Mouse (Mus musculus): ENCODE results near the gene 1700034J05Rik. TPM values are rescaled to one million over a fixed set of nuclear protein-coding genes. Genes with fewer than 3 reads are reported as not detected.

Gene 1700034J05Rik
- polyA plus RNA-seq, 1 experiment, result not detected

DNA sequence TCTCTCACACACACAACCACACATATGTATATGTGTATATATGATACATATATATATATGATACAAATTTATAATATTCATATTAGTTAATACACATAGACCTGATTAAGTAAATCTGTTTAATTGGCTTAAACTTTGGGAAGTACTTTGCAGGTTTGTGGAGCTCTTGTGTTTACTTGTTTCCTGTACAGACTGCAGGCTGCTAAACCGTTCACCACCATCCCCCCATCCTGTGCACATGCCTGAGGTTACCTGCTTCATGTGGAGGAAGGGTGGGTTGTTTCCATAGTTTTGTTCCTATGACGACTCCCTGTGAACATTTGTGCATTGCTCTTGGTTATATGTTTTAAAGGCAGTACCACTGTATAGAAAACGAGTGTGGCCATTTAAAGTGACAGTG is 17.1 kb upstream of the 1700034J05Rik start:
- Histone ChIP-seq H3K27me3 (ENCODE audit: control insufficient read depth, insufficient read depth, low read length, poor library complexity, severe bottlenecking) (no peaks in the 10 kb centered on the region), H3K36me3 (ENCODE audit: control insufficient read depth, insufficient read depth, low read length, poor library complexity, severe bottlenecking) (no peaks in the 10 kb centered on the region), H3K9ac (ENCODE audit: low read depth, poor library complexity, severe bottlenecking) (no peak overlapping the region), H3K27ac (ENCODE audit: insufficient read depth, low read length) (no peak overlapping the region), H3K4me3 (ENCODE audit: low read depth, low read length) (no peak overlapping the region), H3K4me1 (ENCODE audit: control insufficient read depth, insufficient read depth, low read length) (no peaks in the 10 kb centered on the region), H3K9me3 (replicated peaks; ENCODE audit: control insufficient read depth, insufficient read depth, low read length, poor library complexity, severe bottlenecking) (no peaks in the 10 kb centered on the region)
- TF ChIP-seq CTCF (IDR thresholded peaks at IDR 0.05; ENCODE audit: low read depth, low read length) (no peak), EP300 (IDR thresholded peaks at IDR 0.05; ENCODE audit: insufficient read depth, low read depth, low read length) (no peak), POLR2A (IDR thresholded peaks at IDR 0.05; ENCODE audit: insufficient read depth, low read length) (no peak)

DNA sequence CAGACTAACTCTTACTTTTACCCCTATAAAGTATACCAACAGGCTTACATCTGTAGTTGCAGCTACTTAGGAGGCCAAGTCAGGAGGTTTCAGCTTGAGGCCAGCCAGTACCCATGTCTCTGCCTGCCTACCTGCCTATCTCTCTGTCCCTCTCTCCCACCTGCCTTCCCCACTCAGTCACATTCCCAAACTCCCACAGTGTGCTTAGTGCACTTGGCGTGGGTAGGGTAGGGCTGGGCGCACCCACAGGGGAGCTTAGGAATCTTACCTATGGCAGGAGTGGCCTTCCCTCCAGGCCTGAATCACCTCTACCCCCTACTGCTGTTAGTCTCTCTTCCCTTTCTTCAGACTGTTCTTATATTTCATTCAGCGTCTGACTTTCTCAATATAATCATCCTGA is 16.6 kb upstream of the 1700034J05Rik start:
- no peaks in the 10 kb centered on the region for H3K36me3 ChIP-seq (ENCODE audit: control insufficient read depth, insufficient read depth, low read length, poor library complexity, severe bottlenecking)
- H3K4me3 ChIP-seq (ENCODE audit: low read depth, low read length), result no peak overlapping the region
- H3K27ac ChIP-seq (ENCODE audit: insufficient read depth, low read length), result no peak overlapping the region
- no peaks in the 10 kb centered on the region for H3K27me3 ChIP-seq (ENCODE audit: control insufficient read depth, insufficient read depth, low read length, poor library complexity, severe bottlenecking)
- no peak for TF ChIP-seq CTCF (IDR thresholded peaks at IDR 0.05; ENCODE audit: low read depth, low read length)
- no peak for TF ChIP-seq EP300 (IDR thresholded peaks at IDR 0.05; ENCODE audit: insufficient read depth, low read depth, low read length)
- no peak for TF ChIP-seq POLR2A (IDR thresholded peaks at IDR 0.05; ENCODE audit: insufficient read depth, low read length)
- H3K9ac ChIP-seq (ENCODE audit: low read depth, poor library complexity, severe bottlenecking), result no peak overlapping the region
- no peaks in the 10 kb centered on the region for H3K4me1 ChIP-seq (ENCODE audit: control insufficient read depth, insufficient read depth, low read length)
- H3K9me3 ChIP-seq (replicated peaks; ENCODE audit: control insufficient read depth, insufficient read depth, low read length, poor library complexity, severe bottlenecking), result no peaks in the 10 kb centered on the region

DNA sequence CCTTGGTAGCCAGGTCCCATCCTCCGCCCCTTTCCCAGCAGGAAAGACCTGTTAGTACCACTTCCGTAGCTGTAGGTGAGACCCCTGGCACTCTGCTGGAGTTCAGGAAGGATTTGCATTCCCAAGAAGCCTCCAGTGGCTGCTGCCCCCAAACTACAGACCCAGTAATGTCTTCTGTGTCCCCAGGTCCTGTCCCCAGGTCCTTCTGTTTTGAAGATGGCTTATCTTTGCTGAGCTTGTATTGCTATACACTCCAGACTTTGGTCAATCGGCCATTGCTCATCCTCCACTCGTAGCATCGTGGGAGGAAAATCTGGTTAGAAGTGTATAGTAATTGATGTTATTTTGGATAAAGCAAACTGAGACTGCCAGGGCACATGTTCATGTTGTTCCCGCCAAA is 13.6 kb upstream of the 1700034J05Rik start:
- H3K4me1 ChIP-seq (ENCODE audit: control insufficient read depth, insufficient read depth, low read length), result no peaks in the 10 kb centered on the region
- TF ChIP-seq POLR2A (IDR thresholded peaks at IDR 0.05; ENCODE audit: insufficient read depth, low read length) (no peak), CTCF (IDR thresholded peaks at IDR 0.05; ENCODE audit: low read depth, low read length) (no peak), EP300 (IDR thresholded peaks at IDR 0.05; ENCODE audit: insufficient read depth, low read depth, low read length) (no peak)
- H3K27ac ChIP-seq (ENCODE audit: insufficient read depth, low read length), result no peak overlapping the region
- no peaks in the 10 kb centered on the region for H3K27me3 ChIP-seq (ENCODE audit: control insufficient read depth, insufficient read depth, low read length, poor library complexity, severe bottlenecking)
- no peaks in the 10 kb centered on the region for H3K9me3 ChIP-seq (replicated peaks; ENCODE audit: control insufficient read depth, insufficient read depth, low read length, poor library complexity, severe bottlenecking)
- H3K36me3 ChIP-seq (ENCODE audit: control insufficient read depth, insufficient read depth, low read length, poor library complexity, severe bottlenecking), result no peaks in the 10 kb centered on the region
- no peak overlapping the region for H3K9ac ChIP-seq (ENCODE audit: low read depth, poor library complexity, severe bottlenecking)
- H3K4me3 ChIP-seq (ENCODE audit: low read depth, low read length), result no peak overlapping the region

DNA sequence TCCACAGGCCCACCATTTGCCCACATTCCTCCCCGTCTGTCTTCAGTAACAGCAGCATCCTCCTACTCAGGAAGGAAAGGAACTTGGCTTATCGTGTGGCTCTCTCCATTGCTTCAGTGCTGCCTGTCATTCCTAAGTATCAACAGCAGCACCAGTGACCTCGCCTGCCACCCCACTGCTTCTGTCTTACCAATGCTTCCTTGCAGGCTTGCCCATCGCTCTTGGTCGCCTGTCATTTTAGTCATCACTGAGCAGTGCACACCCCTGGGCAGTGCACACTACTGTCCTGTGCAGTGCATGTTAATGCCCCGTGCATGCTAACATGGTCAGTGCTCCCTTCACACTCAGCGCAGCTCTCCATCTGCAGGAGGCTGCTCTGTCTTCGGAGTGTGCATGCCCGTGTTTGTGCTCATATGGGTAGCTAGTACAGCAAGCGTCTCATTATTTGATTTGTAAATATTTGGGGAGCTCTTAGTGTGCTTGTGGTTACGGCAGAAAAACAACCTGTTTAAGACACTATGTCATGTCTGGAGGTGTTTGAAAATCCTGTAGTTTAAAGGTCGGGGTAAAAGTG is 12.3 kb upstream of the 1700034J05Rik start:
- TF ChIP-seq POLR2A (IDR thresholded peaks at IDR 0.05; ENCODE audit: insufficient read depth, low read length) (no peak), CTCF (IDR thresholded peaks at IDR 0.05; ENCODE audit: low read depth, low read length) (no peak)
- Histone ChIP-seq H3K9me3 (replicated peaks; ENCODE audit: control insufficient read depth, insufficient read depth, low read length, poor library complexity, severe bottlenecking) (no peaks in the 10 kb centered on the region), H3K4me1 (ENCODE audit: control insufficient read depth, insufficient read depth, low read length) (no peaks in the 10 kb centered on the region), H3K27me3 (ENCODE audit: control insufficient read depth, insufficient read depth, low read length, poor library complexity, severe bottlenecking) (no peaks in the 10 kb centered on the region), H3K4me3 (ENCODE audit: low read depth, low read length) (no peak overlapping the region), H3K27ac (ENCODE audit: insufficient read depth, low read length) (no peak overlapping the region), H3K9ac (ENCODE audit: low read depth, poor library complexity, severe bottlenecking) (no peak overlapping the region), H3K36me3 (ENCODE audit: control insufficient read depth, insufficient read depth, low read length, poor library complexity, severe bottlenecking) (no peaks in the 10 kb centered on the region)

DNA sequence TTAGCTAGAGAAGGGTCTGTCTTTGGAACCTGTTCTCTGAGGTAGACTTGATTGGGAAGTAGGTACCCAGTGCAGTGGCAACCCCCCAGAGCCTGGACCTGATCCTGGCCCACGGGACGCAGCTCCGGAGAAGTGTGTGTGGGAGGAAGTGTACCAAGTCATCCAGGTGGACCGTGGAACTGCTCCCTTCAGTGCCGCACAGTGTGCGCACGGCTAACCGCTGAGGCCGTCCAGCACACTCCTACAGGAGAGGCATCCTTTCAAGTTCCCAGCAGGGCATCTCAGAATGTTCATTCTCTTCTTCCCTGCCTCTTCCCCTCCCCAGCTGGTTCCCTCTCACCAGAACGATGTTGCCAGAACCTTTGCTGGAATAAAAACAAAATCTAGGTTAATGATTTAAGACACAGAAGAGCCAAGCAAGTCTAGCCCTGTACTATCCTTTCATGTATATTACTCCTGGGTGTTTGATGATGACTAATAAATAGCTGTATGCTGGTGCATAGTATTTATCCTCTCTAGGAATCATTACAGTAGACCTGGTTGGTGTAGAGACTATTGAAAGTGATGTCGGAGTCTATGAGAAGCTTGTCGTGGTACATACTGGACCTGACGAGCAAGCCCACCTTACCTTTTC is 11.0 kb upstream of the 1700034J05Rik start:
- no peak overlapping the region for H3K4me3 ChIP-seq (ENCODE audit: low read depth, low read length)

DNA sequence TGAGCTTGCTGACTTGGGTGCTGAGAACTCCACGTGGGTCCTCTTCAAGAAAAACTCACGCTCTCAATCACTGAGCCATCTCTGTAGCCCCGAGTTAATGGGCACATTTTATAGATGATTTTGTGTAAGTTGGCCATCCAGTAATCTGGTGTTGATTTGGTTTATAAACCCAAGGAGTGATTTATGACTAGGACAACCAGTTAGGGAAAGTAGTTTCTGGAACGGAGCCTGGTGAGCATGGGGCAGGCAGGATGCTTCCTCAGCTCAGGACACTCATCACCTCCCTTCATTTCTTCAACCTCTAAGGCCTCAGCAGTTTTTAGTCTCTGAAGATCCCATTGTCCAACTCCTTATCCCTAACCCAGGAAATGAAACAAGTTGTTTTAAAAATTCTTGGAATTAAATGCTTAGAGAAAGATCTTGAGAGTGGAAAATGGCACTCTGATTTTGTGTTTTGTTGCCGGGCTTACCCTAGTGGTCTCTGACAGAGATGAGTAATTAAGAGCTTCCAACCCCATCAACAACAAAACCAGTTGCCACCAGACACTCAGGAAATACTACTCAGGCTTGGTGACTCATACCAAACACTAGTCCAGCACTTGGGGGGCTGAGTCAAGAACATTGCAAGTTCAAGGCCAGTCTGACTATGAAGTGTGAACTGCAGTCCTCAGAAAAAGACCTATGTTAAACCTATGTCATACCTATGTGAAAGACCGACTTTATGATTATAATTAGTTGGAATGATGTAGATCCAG is 9.4 kb upstream of the 1700034J05Rik start:
- no peaks in the 10 kb centered on the region for H3K36me3 ChIP-seq (ENCODE audit: control insufficient read depth, insufficient read depth, low read length, poor library complexity, severe bottlenecking)
- H3K9ac ChIP-seq (ENCODE audit: low read depth, poor library complexity, severe bottlenecking), result no peak overlapping the region
- no peaks in the 10 kb centered on the region for H3K4me1 ChIP-seq (ENCODE audit: control insufficient read depth, insufficient read depth, low read length)
- no peaks in the 10 kb centered on the region for H3K9me3 ChIP-seq (replicated peaks; ENCODE audit: control insufficient read depth, insufficient read depth, low read length, poor library complexity, severe bottlenecking)
- H3K27me3 ChIP-seq (ENCODE audit: control insufficient read depth, insufficient read depth, low read length, poor library complexity, severe bottlenecking), result no peaks in the 10 kb centered on the region
- H3K4me3 ChIP-seq (ENCODE audit: low read depth, low read length), result no peak overlapping the region
- TF ChIP-seq POLR2A (IDR thresholded peaks at IDR 0.05; ENCODE audit: insufficient read depth, low read length) (no peak), EP300 (IDR thresholded peaks at IDR 0.05; ENCODE audit: insufficient read depth, low read depth, low read length) (no peak), CTCF (IDR thresholded peaks at IDR 0.05; ENCODE audit: low read depth, low read length) (no peak)
- no peak overlapping the region for H3K27ac ChIP-seq (ENCODE audit: insufficient read depth, low read length)

More for the DNA sequence above, 11.0 kb upstream of the 1700034J05Rik start:
- Histone ChIP-seq H3K9ac (ENCODE audit: low read depth, poor library complexity, severe bottlenecking) (no peak overlapping the region), H3K27me3 (ENCODE audit: control insufficient read depth, insufficient read depth, low read length, poor library complexity, severe bottlenecking) (no peaks in the 10 kb centered on the region), H3K27ac (ENCODE audit: insufficient read depth, low read length) (no peak overlapping the region), H3K36me3 (ENCODE audit: control insufficient read depth, insufficient read depth, low read length, poor library complexity, severe bottlenecking) (no peaks in the 10 kb centered on the region), H3K4me1 (ENCODE audit: control insufficient read depth, insufficient read depth, low read length) (no peaks in the 10 kb centered on the region), H3K9me3 (replicated peaks; ENCODE audit: control insufficient read depth, insufficient read depth, low read length, poor library complexity, severe bottlenecking) (no peaks in the 10 kb centered on the region)
- TF ChIP-seq POLR2A (IDR thresholded peaks at IDR 0.05; ENCODE audit: insufficient read depth, low read length) (no peak), CTCF (IDR thresholded peaks at IDR 0.05; ENCODE audit: low read depth, low read length) (no peak), EP300 (IDR thresholded peaks at IDR 0.05; ENCODE audit: insufficient read depth, low read depth, low read length) (no peak)
